Mouse (Mus musculus) CH12F3 (cell line): ENCODE measurements around the gene Tmem14a.
"Not testable (repeated sequence)": the region's sequence is repeated elsewhere in the genome, so short reads cannot be mapped to it uniquely, and the experiment has no call there.

Experiments
- in situ Hi-C: fragments of 300-500 bp; cut with MboI; formaldehyde crosslinking; loops from 2 replicates; pipeline ENCODE4 v1.14.3; 2020; ENCODE audit warnings: low sequenced_read_pairs

Gene Tmem14a

GRCm38 (mm10) chr1:21218489-21218919 is at the start of gene Tmem14a:
Gene Tmem14a (plus strand): TSS chr1:21218575.
- in situ Hi-C loops = no loop called here

DNA sequence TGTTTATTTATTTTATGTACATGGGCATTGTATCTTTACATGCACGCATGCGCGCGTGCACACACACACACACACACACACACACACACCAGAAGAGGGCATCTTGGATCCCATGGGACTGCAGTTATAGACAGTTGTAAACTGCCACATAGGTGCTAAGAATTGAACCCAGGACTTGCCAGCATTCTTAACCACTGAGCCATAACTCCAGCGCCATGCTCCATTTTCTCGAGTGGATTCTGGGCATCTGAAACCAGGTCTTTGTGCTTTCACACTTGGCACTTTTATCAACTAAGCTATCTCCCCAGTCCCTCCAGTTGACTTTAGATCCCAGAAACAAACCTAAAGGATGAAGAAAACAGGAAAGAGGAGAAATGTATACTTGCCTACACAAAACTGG is 33.2 kb upstream of the Tmem14a start:
- in situ Hi-C loops = no loop called here

- in situ Hi-C loops = no loop called here
Observed at GRCm38 (mm10) chr1:21206241-21206640, 12.1 kb upstream of the Tmem14a start.

- in situ Hi-C loops = not testable (repeated sequence)
Observed at GRCm38 (mm10) chr1:21213537-21213936, 4.8 kb upstream of the Tmem14a start.

DNA sequence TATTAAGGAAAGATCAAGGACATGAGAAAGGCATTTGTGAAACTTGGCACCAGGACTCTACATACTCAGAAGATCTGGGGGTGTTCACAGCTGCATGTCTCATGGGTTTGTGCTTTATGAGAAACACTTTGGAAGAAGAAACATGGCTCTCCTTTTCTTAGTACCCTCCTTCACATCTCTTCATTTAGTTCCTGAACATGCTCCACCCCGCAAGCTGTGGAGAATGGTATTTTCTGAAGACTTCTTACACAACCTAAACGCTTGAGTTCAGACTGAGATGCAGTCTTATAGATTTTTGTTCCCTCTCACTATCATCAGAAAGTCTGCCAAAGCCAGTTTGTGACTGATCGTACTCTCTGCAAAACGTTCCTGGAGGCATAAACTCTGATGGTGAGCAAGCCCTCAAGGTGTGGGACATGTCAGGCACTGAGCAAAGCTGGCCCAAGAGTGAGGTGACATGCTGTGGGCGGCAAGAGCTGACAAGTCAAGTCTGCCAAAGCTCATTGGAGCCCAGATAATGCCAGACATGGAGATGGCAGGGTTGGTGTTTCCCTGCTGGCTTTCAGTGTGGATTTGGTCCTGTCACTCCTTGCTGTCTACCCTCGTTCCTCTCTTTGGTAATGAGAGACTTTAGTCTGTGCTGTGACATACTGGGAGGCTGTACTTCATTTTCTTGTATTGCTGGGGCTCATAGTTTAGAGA is 4.2 kb upstream of the Tmem14a start:
- in situ Hi-C loops = not testable (repeated sequence)

DNA sequence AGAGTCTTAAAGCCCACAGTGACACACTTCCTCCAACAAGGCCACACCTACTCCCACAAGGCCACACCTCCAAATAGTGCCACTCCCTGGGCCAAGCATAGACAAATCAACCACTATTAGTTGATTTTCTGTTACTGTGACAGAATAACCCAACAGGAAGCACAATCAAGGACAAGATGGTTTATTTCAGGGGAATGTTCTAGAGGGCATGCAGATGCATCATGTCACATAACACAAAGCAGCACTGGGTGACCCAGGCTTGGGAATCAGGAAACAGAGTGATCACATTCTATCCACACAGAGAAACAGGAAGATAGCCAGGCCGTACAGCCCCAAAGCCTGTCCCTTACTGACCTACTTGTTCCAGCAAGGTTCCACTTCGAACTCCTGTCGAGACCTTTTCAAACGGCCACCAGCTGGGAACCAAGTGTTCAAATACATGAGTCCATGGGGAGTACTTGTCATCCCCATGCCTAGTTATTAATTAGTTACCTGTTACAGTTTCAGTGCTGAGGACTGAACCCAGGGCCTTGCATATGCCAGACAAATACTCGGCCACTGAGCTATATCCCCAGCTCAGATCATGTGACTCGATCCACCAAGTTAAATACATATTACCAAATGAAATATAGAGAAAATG is 9.5 kb downstream of the Tmem14a start:
- in situ Hi-C loops = no loop called here

GRCm38 (mm10) chr1:21228740-21229722 is 10.7 kb downstream of the Tmem14a start:
- in situ Hi-C loops = not testable (repeated sequence)

DNA sequence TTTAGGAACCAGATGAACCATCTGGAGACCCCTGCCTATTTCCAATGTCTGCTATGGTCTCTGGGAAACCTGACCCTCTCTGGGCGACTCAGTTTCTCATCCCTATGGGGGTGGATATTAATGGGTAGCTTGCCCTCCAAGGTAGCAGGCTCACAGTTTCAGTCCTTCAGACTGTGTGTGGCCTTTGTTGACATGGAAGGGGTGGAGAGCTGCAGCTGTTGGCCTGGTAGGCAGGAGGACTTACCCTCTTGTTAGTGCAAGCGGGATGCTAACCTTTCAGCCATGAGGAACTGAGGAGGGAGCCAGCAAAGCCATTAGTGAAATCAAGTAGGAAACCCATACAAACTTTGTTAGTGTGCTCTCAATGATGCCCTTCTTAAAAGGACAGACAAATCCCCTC is 12.0 kb downstream of the Tmem14a start:
- in situ Hi-C loops = no loop called here

- in situ Hi-C loops = no loop called here
Observed at GRCm38 (mm10) chr1:21231744-21232464, 13.5 kb downstream of the Tmem14a start.

DNA sequence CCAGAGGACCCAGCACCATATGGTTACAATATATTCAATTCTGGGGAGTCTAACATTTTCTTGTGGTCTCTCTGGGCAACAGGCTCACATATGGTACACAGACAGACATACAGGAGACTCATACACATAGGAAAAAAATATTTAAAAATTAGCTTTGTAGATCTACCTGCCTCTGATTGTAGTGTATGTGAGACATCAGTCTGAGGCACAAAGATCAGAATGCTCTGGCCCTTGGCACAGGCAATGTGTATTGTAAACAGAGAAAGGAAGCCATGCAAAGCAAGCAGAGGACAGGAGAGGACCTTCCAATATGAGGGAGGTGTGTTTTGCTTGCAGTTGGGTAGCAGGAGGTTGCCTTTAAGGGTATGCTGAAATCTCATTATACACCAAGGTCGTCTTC is 14.1 kb downstream of the Tmem14a start:
- in situ Hi-C loops = no loop called here

GRCm38 (mm10) chr1:21235359-21235758 is 17.0 kb downstream of the Tmem14a start:
- in situ Hi-C loops = no loop called here

- in situ Hi-C loops = no loop called here
Observed at GRCm38 (mm10) chr1:21239911-21240898, 21.8 kb downstream of the Tmem14a start, which contains the start of gene Gsta3. Gene Gsta3 (plus strand): TSS chr1:21240589.

DNA sequence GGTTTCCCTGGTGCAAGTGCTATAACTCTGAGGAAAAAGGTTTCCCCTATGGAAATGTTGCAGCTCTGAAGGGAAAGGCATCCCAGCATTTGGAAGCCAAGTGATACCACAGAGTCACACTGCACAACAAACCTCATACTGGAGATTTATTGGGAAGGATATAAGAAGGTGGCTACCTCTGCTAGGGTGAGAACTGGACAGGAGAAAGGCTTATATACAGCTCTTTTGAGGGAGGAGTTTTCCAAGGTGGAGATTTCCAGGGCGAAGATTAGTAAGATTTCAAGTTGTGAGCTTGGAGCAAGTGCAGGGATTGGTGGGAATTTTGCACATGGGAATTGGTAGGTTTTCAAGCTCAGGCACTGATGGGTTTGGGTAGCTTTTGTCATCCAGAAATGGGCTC is 22.7 kb downstream of the Tmem14a start:
- in situ Hi-C loops = no loop called here

DNA sequence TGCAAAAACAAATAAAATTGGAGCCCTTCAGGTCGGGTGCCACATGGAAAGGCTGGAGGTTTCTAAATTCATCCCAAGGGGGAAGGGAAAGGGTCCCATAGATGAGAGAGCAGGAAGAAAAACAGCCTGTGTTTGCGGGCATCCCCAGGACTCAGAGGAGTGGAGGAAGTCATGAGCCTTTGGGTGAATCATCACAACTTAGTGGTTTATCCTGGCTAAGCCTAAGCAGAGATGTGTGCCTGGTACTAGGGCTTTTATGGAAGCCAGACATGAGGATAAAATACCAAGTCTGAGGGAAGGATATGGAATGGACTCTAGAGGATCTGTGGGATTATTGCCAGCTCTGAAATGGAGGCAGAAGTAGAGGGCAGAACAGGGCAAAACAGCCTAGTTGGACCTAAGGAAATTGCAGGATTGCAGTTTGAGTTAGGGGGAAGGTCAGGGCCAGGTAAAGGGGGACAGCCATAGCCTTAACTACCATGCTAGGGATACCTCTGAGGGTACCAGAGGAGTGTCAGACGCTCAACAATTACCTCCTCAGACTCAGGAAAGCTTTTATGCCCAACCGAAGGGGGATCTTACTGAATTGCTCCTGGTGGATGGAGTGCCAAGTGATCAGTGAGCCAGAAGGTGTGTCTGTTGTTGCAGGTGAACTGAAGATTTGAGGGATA is 26.1 kb downstream of the Tmem14a start:
- in situ Hi-C loops = no loop called here

DNA sequence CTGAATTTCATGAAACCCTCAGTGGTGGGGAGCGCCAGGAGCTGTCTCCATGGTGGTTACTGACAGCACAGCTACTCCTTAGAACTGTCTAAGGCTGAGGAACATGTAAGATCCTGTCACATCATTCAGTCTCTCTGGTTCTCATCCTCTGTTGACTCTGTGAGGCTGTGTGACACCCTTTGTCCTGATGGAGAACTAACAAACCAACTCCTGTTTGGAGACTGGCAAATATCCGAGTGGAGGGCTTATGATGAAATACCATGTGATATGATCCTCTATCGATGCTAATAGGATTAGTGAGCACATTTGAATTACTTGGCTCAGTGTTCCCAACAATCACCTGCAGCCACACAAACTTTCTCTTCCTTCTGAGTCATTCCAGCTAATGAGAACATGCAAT is 27.8 kb downstream of the Tmem14a start:
- in situ Hi-C loops = no loop called here

DNA sequence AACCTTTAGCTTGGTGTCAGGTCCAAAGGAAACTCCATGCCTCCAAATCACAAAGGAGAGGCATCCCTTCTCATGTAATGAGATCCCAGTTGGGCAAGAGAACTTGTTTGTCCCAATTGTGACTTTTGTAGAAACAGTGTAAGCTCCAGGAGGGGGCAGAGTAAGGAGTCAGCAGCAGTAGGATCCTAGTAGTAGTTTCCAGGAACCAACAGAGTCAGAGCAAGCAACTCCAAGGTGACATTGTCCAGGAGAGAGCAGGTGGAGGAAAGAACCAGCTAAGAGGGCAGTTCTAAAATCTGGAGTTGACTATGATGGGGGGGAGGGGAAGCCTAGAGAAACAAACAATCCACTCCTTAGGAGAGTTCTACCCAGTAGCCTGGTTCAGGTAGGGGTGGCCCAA is 29.5 kb downstream of the Tmem14a start:
- in situ Hi-C loops = no loop called here

DNA sequence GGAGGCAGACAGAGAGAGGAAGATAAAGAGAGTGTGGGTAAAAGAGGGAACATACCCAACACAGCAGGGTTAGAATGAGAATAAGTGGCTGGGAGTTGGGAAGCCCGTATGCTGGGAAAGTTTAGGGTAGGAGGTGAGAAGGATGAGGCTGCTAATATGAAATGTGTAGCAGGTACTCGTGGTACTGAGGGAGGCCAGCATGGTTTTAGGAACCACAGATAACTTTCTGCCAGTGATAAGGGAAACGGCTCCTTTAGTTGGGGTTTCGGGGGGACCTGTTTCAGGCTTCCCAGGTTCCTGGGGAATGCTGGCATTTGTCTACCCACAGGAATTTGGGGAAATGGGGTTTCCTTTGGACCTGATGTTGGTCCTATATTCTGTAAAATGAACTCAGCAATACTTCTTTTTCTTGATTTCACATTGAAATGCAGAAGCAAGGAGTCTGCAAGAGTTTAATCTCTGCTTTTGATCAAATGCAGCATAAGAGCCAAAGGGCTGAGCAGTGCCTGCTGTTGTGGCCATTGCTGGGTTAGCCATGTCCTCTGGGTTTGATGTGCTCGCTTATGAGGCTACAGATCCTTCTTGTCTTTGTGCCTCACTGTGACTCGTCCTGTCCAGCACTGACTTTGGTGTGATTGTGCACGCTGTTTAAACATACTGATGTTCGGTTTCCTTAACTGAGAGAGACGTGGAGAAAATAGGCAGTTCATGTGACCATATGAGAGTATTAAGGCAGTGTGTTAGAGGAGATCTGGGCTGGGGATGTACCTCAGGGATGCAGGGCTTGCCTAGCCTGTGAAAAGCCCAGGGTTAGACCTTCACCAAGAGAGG is 30.4 kb downstream of the Tmem14a start:
- in situ Hi-C loops = no loop called here

GRCm38 (mm10) chr1:21251661-21252060 is 33.3 kb downstream of the Tmem14a start:
- in situ Hi-C loops = no loop called here
